Mouse (Mus musculus): ENCODE data around the gene Hoxd1. TPM values are rescaled to one million over a fixed set of nuclear protein-coding genes. Genes with fewer than 3 reads are reported as not detected.
A peak's percentile ranks its signal among the peaks of the same experiment; 100 is the strongest.

The Hoxd1 gene
- polyA plus RNA-seq (2012; rRNA removed) = not detected in 2 replicates
- not detected in 2 replicates for polyA plus RNA-seq (2014; fragmentation: Nextera tagmentation; extraction: Ambion mirVana)

DNA sequence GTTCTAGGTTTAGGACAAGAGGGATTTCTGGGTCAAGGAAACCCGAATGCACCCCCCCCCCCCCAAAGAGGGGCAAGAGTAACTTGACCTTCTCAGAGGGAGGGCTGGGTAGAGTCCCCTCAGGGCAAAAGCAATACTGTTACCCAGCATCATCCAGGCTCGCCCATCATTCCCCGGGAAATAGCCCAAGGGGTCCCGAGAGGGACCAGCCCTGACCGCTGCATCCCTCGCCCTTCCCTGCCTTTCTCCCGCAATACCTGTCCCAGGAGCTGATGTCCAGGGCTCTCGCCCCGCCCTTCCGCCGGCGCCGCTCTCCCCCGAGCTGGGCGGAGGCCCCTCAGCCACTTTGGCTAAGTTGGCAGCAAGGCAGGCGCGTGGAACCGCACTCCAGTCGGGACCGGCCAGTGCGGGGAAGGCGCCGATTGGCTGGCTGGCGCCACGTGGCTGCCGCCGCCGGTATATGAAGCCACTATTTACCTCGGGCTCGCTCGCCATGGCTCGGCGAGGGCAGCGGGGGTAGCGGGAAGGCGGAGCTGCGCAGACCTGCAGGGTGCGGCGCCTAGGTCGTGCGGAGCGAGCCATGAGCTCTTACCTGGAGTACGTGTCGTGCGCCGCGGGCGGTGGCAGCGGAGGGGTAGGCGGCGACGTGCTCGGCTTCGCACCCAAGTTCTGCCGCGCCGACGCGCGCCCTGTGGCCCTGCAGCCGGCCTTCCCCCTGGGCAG is at the start of gene Hoxd1:
Hoxd1 (plus strand) TSS at position 459 of the 723 bp plus-strand sequence.
- peak within 1 kb of the TSS in 1 of 2 experiments; percentile 21; a peak in 1 of 4 replicates for H3K4me3 ChIP-seq (ENCODE audit: insufficient read depth in 1 of 2, low read depth in 2 of 2, low read length in 2 of 2)
- H3K27ac ChIP-seq = no peak within 1 kb of the TSS
- 0 out of 4 replicates have a peak, but pooled peaks cover 0 to 1% of the 10 kb centered on the region in 2 experiments for H3K4me1 ChIP-seq (replicated peaks; ENCODE audit: control insufficient read depth in 2 of 2, insufficient read depth in 2 of 2, low read length in 1 of 2)
- H3K9ac ChIP-seq (replicated peaks) = no peak within 1 kb of the TSS
- H3K27me3 ChIP-seq (ENCODE audit: control insufficient read depth, insufficient read depth, low read length) = peaks cover 62% of the 10 kb centered on the region
- peak within 1 kb of the TSS; percentile 34; the same call in 1 of the 2 replicates for H3K4me2 ChIP-seq (ENCODE audit: low read depth)
- ATAC-seq (ENCODE audit: insufficient read depth) (no peak), DNase-seq (ENCODE audit: low read depth in 3 of 3, low spot score in 3 of 3) (no peak)
- TF ChIP-seq EP300 (IDR thresholded peaks at IDR 0.05; ENCODE audit: low read depth) (no peak), CTCF (IDR thresholded peaks at IDR 0.05; ENCODE audit: low read depth) (no peak)
- no peaks in the 10 kb centered on the region for H3K36me3 ChIP-seq (replicated peaks; ENCODE audit: control insufficient read depth, insufficient read depth, low read depth)
- H3K9me3 ChIP-seq (ENCODE audit: control insufficient read depth, low read length) = no peaks in the 10 kb centered on the region
- 1% methylated on average over 50 of the region's 61 CpGs for WGBS (ENCODE audit: insufficient replicate concordance)

DNA sequence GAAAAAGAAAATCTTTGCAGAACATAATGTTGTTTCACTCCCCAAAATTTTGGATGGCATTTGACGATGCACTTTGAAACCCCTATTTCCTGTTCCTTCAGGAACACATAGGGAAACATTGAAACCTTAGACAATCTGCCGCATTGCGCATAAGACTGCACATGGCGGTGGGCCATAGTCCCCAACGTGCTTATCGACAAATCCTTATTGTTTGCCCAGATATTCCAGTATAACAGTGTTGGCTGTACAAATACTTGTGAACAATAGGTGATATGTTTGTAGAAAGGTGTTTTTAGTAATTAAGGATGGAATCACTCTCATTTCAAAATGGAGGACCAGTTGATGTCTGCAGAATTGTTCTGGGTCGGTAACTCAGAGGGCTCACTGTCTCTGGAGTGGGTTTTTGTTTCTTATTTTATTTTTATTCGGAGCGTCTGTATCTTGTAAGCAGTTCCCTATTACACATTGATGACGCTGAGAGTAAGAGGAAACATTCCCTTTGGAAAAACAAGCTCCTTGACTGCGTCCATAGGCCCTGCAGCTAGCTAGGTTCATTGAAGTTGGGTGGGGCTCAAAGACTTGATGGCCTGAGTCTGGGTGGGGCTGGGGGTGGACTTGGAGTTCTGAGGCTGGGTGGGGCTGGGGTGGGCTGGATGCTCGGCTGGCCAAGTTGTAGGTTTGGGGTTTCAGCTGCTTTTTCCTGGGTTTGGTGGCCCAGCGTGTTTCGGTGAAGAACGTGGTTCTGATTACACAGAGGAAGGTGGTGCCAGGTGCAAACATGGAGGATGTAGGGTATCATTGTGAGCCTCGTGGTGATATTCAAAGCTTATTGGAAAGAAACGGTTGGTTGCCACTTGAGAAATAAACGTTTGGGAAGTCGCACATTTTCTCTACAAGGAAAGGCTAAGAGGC is 49.3 kb upstream of the Hoxd1 start:
- TF ChIP-seq CTCF (IDR thresholded peaks at IDR 0.05; ENCODE audit: low read depth) (no peak), EP300 (IDR thresholded peaks at IDR 0.05; ENCODE audit: low read depth) (no peak)
- peaks cover 77% of the 10 kb centered on the region for H3K27me3 ChIP-seq (ENCODE audit: control insufficient read depth, insufficient read depth, low read length)
- H3K4me2 ChIP-seq (ENCODE audit: low read depth) = no peak overlapping the region

DNA sequence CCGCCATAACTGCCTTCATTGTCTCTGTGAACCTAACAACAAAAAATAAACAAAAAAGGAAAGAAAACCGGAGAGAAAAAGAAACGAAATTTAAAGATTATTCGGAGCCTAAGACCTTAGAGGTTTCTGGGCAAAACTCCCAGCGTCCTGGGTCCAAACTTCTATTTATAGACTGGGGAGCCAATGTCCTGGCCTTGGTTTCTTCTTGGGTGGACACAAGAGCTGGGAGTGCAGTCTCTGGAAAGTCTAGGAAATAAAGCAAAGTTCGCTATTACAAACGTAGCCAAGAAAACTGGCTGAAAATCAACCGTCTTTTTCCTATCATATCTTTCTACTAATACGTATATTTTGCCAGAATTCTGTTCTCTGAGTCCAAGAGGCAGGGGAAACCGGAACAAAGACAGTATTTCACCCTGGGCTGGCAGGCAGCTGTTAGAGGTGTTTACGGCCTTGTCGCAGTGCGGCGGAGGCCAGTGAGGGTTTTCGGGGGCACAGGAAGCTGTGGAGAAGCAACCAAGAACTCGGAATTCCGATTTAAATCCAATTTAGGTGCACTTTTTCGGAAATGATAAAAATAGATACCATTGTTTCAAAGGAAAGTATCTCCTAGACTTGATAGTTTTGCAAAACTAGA is 48.5 kb upstream of the Hoxd1 start:
- DNase-seq (ENCODE audit: low read depth in 3 of 3, low spot score in 3 of 3) = no peak
- H3K27me3 ChIP-seq (ENCODE audit: control insufficient read depth, insufficient read depth, low read length) = peaks cover 69% of the 10 kb centered on the region
- TF ChIP-seq CTCF (IDR thresholded peaks at IDR 0.05; ENCODE audit: low read depth) (no peak), EP300 (IDR thresholded peaks at IDR 0.05; ENCODE audit: low read depth) (no peak)
- no peaks in the 10 kb centered on the region for H3K9me3 ChIP-seq (ENCODE audit: control insufficient read depth, low read length)
- H3K9ac ChIP-seq (replicated peaks) = no peak overlapping the region
- no peak for ATAC-seq (ENCODE audit: insufficient read depth)
- H3K4me2 ChIP-seq (ENCODE audit: low read depth) = no peak overlapping the region
- no peak overlapping the region for H3K4me3 ChIP-seq (ENCODE audit: insufficient read depth in 1 of 2, low read depth in 2 of 2, low read length in 2 of 2)
- 10% methylated on average over 18 of the region's 18 CpGs for WGBS (ENCODE audit: insufficient replicate concordance)
- no peaks in the 10 kb centered on the region for H3K4me1 ChIP-seq (replicated peaks; ENCODE audit: control insufficient read depth in 2 of 2, insufficient read depth in 2 of 2, low read length in 1 of 2)
- H3K36me3 ChIP-seq (replicated peaks; ENCODE audit: control insufficient read depth, insufficient read depth, low read depth) = no peaks in the 10 kb centered on the region
- H3K27ac ChIP-seq = no peak overlapping the region

More for the DNA sequence above, 49.3 kb upstream of the Hoxd1 start:
- Histone ChIP-seq H3K4me3 (ENCODE audit: insufficient read depth in 1 of 2, low read depth in 2 of 2, low read length in 2 of 2) (no peak overlapping the region), H3K27ac (no peak overlapping the region), H3K4me1 (replicated peaks; ENCODE audit: control insufficient read depth in 2 of 2, insufficient read depth in 2 of 2, low read length in 1 of 2) (no peaks in the 10 kb centered on the region), H3K9me3 (ENCODE audit: control insufficient read depth, low read length) (no peaks in the 10 kb centered on the region), H3K36me3 (replicated peaks; ENCODE audit: control insufficient read depth, insufficient read depth, low read depth) (no peaks in the 10 kb centered on the region), H3K9ac (replicated peaks) (no peak overlapping the region)
- DNase-seq (ENCODE audit: low read depth in 3 of 3, low spot score in 3 of 3) (no peak), ATAC-seq (ENCODE audit: insufficient read depth) (no peak)
- WGBS (ENCODE audit: insufficient replicate concordance) = 18% methylated on average over 19 of the region's 19 CpGs

DNA sequence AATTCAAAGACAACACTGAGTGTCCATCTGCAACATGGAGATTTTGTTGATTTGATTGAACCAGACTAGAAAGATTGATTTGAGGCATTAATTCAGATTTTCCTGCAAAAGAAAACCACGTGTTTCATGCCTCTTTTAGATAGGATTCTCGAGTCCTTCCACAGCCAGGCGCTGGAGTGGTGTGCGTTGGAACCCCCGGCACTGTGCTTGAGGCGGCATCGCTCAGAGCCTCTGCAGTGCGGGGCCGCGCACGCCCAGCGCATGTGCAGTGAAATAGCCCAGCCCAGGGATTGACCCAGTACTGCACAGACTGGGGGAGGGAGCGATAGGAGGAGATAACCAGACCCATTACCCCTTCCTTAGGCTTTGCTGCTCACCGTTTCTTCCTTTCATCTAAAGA is 47.9 kb upstream of the Hoxd1 start:
- H3K9ac ChIP-seq (replicated peaks) = no peak overlapping the region
- H3K27me3 ChIP-seq (ENCODE audit: control insufficient read depth, insufficient read depth, low read length) = peaks cover 69% of the 10 kb centered on the region
- no peak overlapping the region for H3K4me3 ChIP-seq (ENCODE audit: insufficient read depth in 1 of 2, low read depth in 2 of 2, low read length in 2 of 2)
- H3K36me3 ChIP-seq (replicated peaks; ENCODE audit: control insufficient read depth, insufficient read depth, low read depth) = no peaks in the 10 kb centered on the region
- no peak for TF ChIP-seq EP300 (IDR thresholded peaks at IDR 0.05; ENCODE audit: low read depth)
- TF ChIP-seq CTCF (IDR thresholded peaks at IDR 0.05; ENCODE audit: low read depth) = no peak
- WGBS (ENCODE audit: insufficient replicate concordance) = 2% methylated on average over 14 of the region's 14 CpGs
- no peaks in the 10 kb centered on the region for H3K4me1 ChIP-seq (replicated peaks; ENCODE audit: control insufficient read depth in 2 of 2, insufficient read depth in 2 of 2, low read length in 1 of 2)
- no peak for DNase-seq (ENCODE audit: low read depth in 3 of 3, low spot score in 3 of 3)
- ATAC-seq (ENCODE audit: insufficient read depth) = no peak
- H3K4me2 ChIP-seq (ENCODE audit: low read depth) = no peak overlapping the region
- no peaks in the 10 kb centered on the region for H3K9me3 ChIP-seq (ENCODE audit: control insufficient read depth, low read length)
- H3K27ac ChIP-seq = no peak overlapping the region
